Mouse (Mus musculus) heart, postnatal 0 days (tissue): ENCODE measurements around the gene Mroh3. TPM values are rescaled to one million over a fixed set of nuclear protein-coding genes. Genes with fewer than 3 reads are reported as not detected.

Experiments used
- ATAC-seq: fragments of 200-750 bp; cut with Nextera tagmentation; 2 replicates; pipeline ENCODE4 v1.8.0; 2017; ENCODE audit warnings: low read depth, moderate number of reproducible peaks, moderate library complexity; ENCODE audit not compliant: insufficient read depth
- DNase-seq: peaks from one replicate; pipeline ENCODE4 v3.0.0-alpha.2; 2016; ENCODE audit warnings: low spot score
- H3K27ac ChIP-seq: fragments of 300-500 bp; sonication (generic); 2 replicates; pipeline ENCODE4 v1.5.1; 2014; ENCODE audit warnings: low read depth, mild to moderate bottlenecking
- H3K27me3 ChIP-seq: fragments of 300-500 bp; sonication (generic); 2 replicates; pipeline ENCODE4 v1.6.1; 2014; ENCODE audit warnings: low read length, mixed read lengths; ENCODE audit not compliant: control insufficient read depth, insufficient read depth
- H3K36me3 ChIP-seq: fragments of 300-500 bp; sonication (generic); replicated peaks from 2 replicates; pipeline ENCODE4 v1.6.1; 2014; ENCODE audit warnings: low read length, mixed read lengths; ENCODE audit not compliant: control insufficient read depth, insufficient read depth
- H3K4me1 ChIP-seq: fragments of 300-500 bp; sonication (generic); 2 replicates; pipeline ENCODE4 v1.6.1; 2014; ENCODE audit warnings: antibody characterized with exemption; ENCODE audit not compliant: control insufficient read depth, insufficient read depth
- H3K4me2 ChIP-seq: fragments of 300-500 bp; sonication (generic); 2 replicates; pipeline ENCODE4 v1.6.1; 2014; ENCODE audit warnings: low read depth, mild to moderate bottlenecking, low read length, moderate library complexity
- H3K4me3 ChIP-seq: fragments of 300-500 bp; sonication (generic); 2 replicates; pipeline ENCODE4 v1.5.1; 2014; ENCODE audit warnings: low read depth, low read length
- H3K9ac ChIP-seq: fragments of 300-500 bp; sonication (generic); replicated peaks from 2 replicates; pipeline ENCODE4 v1.6.1; 2014; ENCODE audit warnings: low read depth, low read length, mixed read lengths
- H3K9me3 ChIP-seq: fragments of 300-500 bp; sonication (generic); replicated peaks from 2 replicates; pipeline ENCODE4 v1.6.1; 2016; ENCODE audit warnings: low read length; ENCODE audit not compliant: control insufficient read depth
- CTCF ChIP-seq: IDR thresholded peaks from 2 replicates; pipeline ENCODE4 v1.5.1; 2016; ENCODE audit warnings: antibody characterized with exemption, control low read depth, low read depth
- EP300 ChIP-seq: IDR thresholded peaks from 2 replicates; pipeline ENCODE4 v1.6.1; 2016; ENCODE audit warnings: antibody characterized with exemption, low read depth
- WGBS: fragments of 180-500 bp; shearing (Covaris S2); extraction: QIAGEN DNeasy Blood & Tissue Kit; methylation state at CpG from one replicate; pipeline ENCODE4 v1.1.7; 2014; 5-methylcytosine and 5-hydroxymethylcytosine counted together
- polyA plus RNA-seq: library from polyadenylated mRNA; unstranded; fragments of >200 nt; fragmentation: Nextera tagmentation; extraction: Ambion mirVana; gene quantifications from 2 replicates; pipeline ENCODE4 v1.2.1, GENCODE M21; 2015
- total RNA-seq: library from RNA; depleted of rRNA; stranded (reverse); fragments of >200 nt; gene quantifications from 2 replicates; pipeline ENCODE4 v1.2.3, GENCODE M21; 2014; ENCODE audit warnings: low replicate concordance

Gene Mroh3
- total and polyA plus RNA-seq, 2 experiments from 2014 or later: not detected

- no peak overlapping the region for H3K4me2 ChIP-seq
- H3K36me3 ChIP-seq: no peaks in the 10 kb centered on the region
- no peak for ATAC-seq
- no peak overlapping the region for H3K27ac ChIP-seq
- no peaks in the 10 kb centered on the region for H3K27me3 ChIP-seq
- no peak for DNase-seq
- no peak overlapping the region for H3K9ac ChIP-seq
- peaks cover 31% of the 10 kb centered on the region for H3K4me1 ChIP-seq
- TF ChIP-seq EP300 (no peak), CTCF (no peak)
- H3K9me3 ChIP-seq: no peaks in the 10 kb centered on the region
- H3K4me3 ChIP-seq: no peak overlapping the region
- 86% methylated on average over 11 of the region's 11 CpGs for WGBS
Observed at GRCm38 (mm10) chr1:136141176-136141950, 71.3 kb downstream of the Mroh3 start.

- 2% methylated on average over 32 of the region's 32 CpGs for WGBS
- Histone ChIP-seq H3K36me3 (no peaks in the 10 kb centered on the region), H3K9me3 (no peaks in the 10 kb centered on the region), H3K27me3 (no peaks in the 10 kb centered on the region), H3K4me2 (peak overlapping the region; percentile 85), H3K9ac (peak overlapping the region; percentile 74), H3K27ac (peak overlapping the region; percentile 63), H3K4me3 (peak overlapping the region; percentile 53), H3K4me1 (peaks cover 32% of the 10 kb centered on the region)
- no peak for TF ChIP-seq EP300
- no peak for TF ChIP-seq CTCF
- peak; percentile 57 for DNase-seq
- ATAC-seq: peak; percentile 73
Observed at GRCm38 (mm10) chr1:136139990-136140640, 72.5 kb downstream of the Mroh3 start.

GRCm38 (mm10) chr1:136138191-136138830 lies 74.3 kb downstream of the Mroh3 start:
- Histone ChIP-seq H3K9ac (no peak overlapping the region), H3K4me3 (no peak overlapping the region)
- no peak for TF ChIP-seq EP300
- no peak for TF ChIP-seq CTCF

GRCm38 (mm10) chr1:136137575-136137974 lies 75.1 kb downstream of the Mroh3 start:
- Histone ChIP-seq H3K27me3 (peaks cover 3% of the 10 kb centered on the region), H3K4me1 (peaks cover 47% of the 10 kb centered on the region), H3K36me3 (no peaks in the 10 kb centered on the region), H3K4me2 (no peak overlapping the region), H3K4me3 (no peak overlapping the region), H3K27ac (no peak overlapping the region), H3K9me3 (no peaks in the 10 kb centered on the region), H3K9ac (no peak overlapping the region)
- 5% methylated on average over 4 of the region's 4 CpGs for WGBS
- TF ChIP-seq CTCF (no peak), EP300 (no peak)
- ATAC-seq (no peak), DNase-seq (no peak)

More at GRCm38 (mm10) chr1:136138191-136138830, 74.3 kb downstream of the Mroh3 start:
- no peak for DNase-seq
- WGBS: 36% methylated on average over 10 of the region's 10 CpGs
- Histone ChIP-seq H3K9me3 (no peaks in the 10 kb centered on the region), H3K36me3 (no peaks in the 10 kb centered on the region), H3K4me1 (peaks cover 47% of the 10 kb centered on the region), H3K27me3 (no peaks in the 10 kb centered on the region; the same call in 1 of the 2 replicates), H3K27ac (no peak overlapping the region), H3K4me2 (no peak overlapping the region)
- ATAC-seq: no peak

- 0 out of 2 replicates have a peak overlapping the region, but pooled peaks have one; percentile 36 for H3K27ac ChIP-seq
- H3K27me3 ChIP-seq: peaks cover 8% of the 10 kb centered on the region
- H3K4me2 ChIP-seq: no peak overlapping the region
- no peaks in the 10 kb centered on the region for H3K9me3 ChIP-seq
- TF ChIP-seq CTCF (no peak), EP300 (no peak)
- peaks cover 44% of the 10 kb centered on the region for H3K4me1 ChIP-seq
- no peak for DNase-seq
- WGBS: 46% methylated on average over 7 of the region's 7 CpGs
- H3K36me3 ChIP-seq: no peaks in the 10 kb centered on the region
- ATAC-seq: no peak
- no peak overlapping the region for H3K4me3 ChIP-seq
- no peak overlapping the region for H3K9ac ChIP-seq
Observed at GRCm38 (mm10) chr1:136137071-136137531, 75.5 kb downstream of the Mroh3 start.
